Mouse (Mus musculus): Measurements from ENCODE around the gene Il2rb. TPM values are rescaled to one million over a fixed set of nuclear protein-coding genes. Genes with fewer than 3 reads are reported as not detected.

Gene Il2rb
- polyA plus RNA-seq, 1 experiment from 2014 or later: not detected

DNA sequence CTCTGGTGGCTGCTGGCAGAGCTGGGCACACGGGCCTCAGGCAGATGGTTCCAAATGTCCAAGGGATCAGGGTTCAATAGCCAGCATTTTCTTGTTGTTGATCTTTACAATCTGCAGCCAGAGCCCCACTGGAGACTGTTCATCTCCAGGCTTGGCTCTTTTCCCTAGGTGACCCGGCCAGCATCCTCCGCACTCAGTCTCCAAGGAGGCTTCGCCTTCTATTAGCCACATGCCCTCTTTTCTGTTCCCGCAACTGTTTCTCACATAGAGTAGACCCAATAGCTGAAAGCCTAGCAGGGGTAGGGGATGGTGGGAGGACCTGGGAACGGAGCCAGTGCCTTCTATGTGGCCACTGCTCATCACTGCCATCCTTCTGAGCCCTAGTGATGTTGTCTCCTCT, 21.6 kb downstream of the Il2rb start:
- no peaks in the 10 kb centered on the region for H3K27me3 ChIP-seq (ENCODE audit: control insufficient read depth, insufficient read depth, low read length)
- no peak for ATAC-seq (replicated peaks; ENCODE audit: low FRiP score)
- no peaks in the 10 kb centered on the region for H3K9me3 ChIP-seq (ENCODE audit: control insufficient read depth, low read length)
- H3K4me3 ChIP-seq (ENCODE audit: low read depth, low read length): no peak overlapping the region
- H3K36me3 ChIP-seq (ENCODE audit: control insufficient read depth, insufficient read depth, low read length): no peaks in the 10 kb centered on the region
- no peaks in the 10 kb centered on the region for H3K4me1 ChIP-seq (replicated peaks; ENCODE audit: control insufficient read depth, insufficient read depth, low read length)
- H3K9ac ChIP-seq (ENCODE audit: low read length): no peak overlapping the region
- 84% methylated on average over 6 of the region's 6 CpGs for WGBS
- DNase-seq (ENCODE audit: low spot score): no peak
- no peak overlapping the region for H3K4me2 ChIP-seq (ENCODE audit: low read depth, low read length, severe bottlenecking)
- no peak overlapping the region for H3K27ac ChIP-seq (ENCODE audit: low read depth, low read length)

DNA sequence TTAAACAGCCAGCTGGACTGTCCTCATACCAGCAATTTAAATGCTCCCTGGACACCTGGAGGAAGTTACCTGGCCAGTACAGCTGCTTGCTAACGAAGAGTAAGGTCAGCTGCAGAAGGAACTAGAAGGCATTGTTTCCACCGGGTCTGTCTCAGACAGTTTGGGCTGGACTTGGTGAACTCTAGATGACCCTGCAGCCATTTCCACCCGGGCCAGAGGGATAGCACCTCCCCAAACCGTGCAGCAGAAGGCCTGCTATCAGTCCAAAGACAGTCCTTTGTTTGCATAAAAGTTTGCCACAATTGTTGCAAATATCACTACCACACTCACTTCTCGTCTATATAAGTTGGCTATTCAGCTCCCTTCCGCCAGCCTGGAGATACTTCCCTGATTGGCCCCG, 23.2 kb downstream of the Il2rb start:
- Histone ChIP-seq H3K4me2 (ENCODE audit: low read depth, low read length, severe bottlenecking) (no peak overlapping the region), H3K27ac (ENCODE audit: low read depth, low read length) (no peak overlapping the region), H3K27me3 (ENCODE audit: control insufficient read depth, insufficient read depth, low read length) (no peaks in the 10 kb centered on the region), H3K4me1 (replicated peaks; ENCODE audit: control insufficient read depth, insufficient read depth, low read length) (no peaks in the 10 kb centered on the region), H3K36me3 (ENCODE audit: control insufficient read depth, insufficient read depth, low read length) (no peaks in the 10 kb centered on the region), H3K9ac (ENCODE audit: low read length) (no peak overlapping the region), H3K9me3 (ENCODE audit: control insufficient read depth, low read length) (no peaks in the 10 kb centered on the region), H3K4me3 (ENCODE audit: low read depth, low read length) (no peak overlapping the region)
- no peak for ATAC-seq (replicated peaks; ENCODE audit: low FRiP score)
- WGBS: 54% methylated on average over 7 of the region's 7 CpGs
- no peak for DNase-seq (ENCODE audit: low spot score)

DNA sequence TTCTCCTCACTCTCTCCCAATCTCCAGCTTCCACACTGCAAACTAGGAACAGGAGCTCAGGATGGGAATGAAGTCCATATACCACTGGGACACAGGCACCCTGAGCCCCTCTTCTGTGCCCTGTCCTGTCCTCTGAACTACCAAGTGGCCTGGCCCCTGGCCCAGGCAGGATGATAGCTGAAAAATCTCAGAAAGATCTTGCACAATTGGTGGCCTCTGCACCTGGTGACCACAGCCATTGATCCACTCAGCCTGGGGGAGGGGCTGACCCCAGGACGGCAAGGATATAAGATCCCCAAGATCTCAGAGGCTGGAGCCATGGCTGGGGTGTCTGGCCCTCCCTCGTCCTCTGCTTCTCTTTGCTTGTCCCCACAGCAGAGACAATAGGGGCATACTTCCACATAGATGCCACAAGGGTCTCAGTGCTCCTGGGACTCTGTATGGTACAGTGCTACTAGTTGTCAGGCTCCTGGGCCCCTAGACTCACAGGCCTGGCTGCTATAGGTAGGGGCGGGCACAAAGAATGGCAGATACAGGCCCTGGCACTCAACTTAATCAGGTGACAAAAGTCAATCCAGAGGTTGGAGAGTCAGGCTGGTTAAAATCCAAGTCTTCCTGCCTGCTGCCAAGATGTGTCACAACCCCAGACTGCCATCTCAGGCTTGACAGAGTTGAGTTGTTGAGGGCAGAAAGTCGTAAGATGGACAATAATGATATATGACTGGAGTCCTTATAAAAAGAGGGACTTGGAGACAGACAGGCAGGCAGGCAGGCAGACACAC, 24.4 kb downstream of the Il2rb start:
- no peak overlapping the region for H3K4me2 ChIP-seq (ENCODE audit: low read depth, low read length, severe bottlenecking)
- H3K9ac ChIP-seq (ENCODE audit: low read length): no peak overlapping the region
- H3K4me3 ChIP-seq (ENCODE audit: low read depth, low read length): no peak overlapping the region
- no peaks in the 10 kb centered on the region for H3K36me3 ChIP-seq (ENCODE audit: control insufficient read depth, insufficient read depth, low read length)
- no peak for DNase-seq (ENCODE audit: low spot score)
- 70% methylated on average over 4 of the region's 4 CpGs for WGBS
- H3K4me1 ChIP-seq (replicated peaks; ENCODE audit: control insufficient read depth, insufficient read depth, low read length): no peaks in the 10 kb centered on the region
- no peaks in the 10 kb centered on the region for H3K9me3 ChIP-seq (ENCODE audit: control insufficient read depth, low read length)
- H3K27ac ChIP-seq (ENCODE audit: low read depth, low read length): no peak overlapping the region
- no peaks in the 10 kb centered on the region for H3K27me3 ChIP-seq (ENCODE audit: control insufficient read depth, insufficient read depth, low read length)
- ATAC-seq (replicated peaks; ENCODE audit: low FRiP score): no peak

DNA sequence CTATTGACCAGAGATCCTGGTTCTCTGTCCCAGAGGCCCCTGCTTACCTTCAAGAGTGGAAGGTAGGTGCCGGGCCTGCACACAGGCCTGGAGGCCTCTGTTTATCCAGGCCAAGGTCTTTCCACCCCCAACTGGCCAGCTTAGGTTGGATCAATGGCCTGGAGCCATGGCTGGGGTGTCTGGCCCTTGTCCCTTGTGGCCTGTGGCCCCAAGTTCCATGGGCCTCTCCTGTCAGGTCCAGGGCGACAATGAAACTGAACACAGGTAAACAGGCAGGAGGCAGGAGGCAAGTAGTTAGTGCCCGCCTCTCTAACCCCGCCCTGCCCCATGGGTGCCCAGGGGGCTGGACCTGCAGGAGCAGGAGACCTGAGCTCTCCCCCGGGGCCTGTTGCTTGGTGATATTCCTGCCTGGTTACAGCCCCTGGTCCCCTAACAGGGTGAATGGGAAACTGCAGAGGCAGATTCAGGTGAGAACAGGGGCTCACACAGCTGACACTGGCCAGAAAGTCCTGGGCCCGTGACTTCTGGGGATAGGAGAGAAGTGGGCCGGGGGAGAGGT, 26.6 kb downstream of the Il2rb start, which contains the start of gene Tmprss6:
Tmprss6 (minus strand) TSS at position 256 of the 559 bp plus-strand sequence.
- 76% methylated on average over 7 of the region's 7 CpGs for WGBS
- no peak within 1 kb of the TSS for H3K27ac ChIP-seq (ENCODE audit: low read depth, low read length)
- DNase-seq (ENCODE audit: low spot score) (no peak), ATAC-seq (replicated peaks; ENCODE audit: low FRiP score) (no peak)
- no peak within 1 kb of the TSS for H3K4me3 ChIP-seq (ENCODE audit: low read depth, low read length)
- H3K36me3 ChIP-seq (ENCODE audit: control insufficient read depth, insufficient read depth, low read length): no peaks in the 10 kb centered on the region
- H3K9ac ChIP-seq (ENCODE audit: low read length): no peak within 1 kb of the TSS
- no peaks in the 10 kb centered on the region for H3K27me3 ChIP-seq (ENCODE audit: control insufficient read depth, insufficient read depth, low read length)
- H3K9me3 ChIP-seq (ENCODE audit: control insufficient read depth, low read length): no peaks in the 10 kb centered on the region
- no peaks in the 10 kb centered on the region for H3K4me1 ChIP-seq (replicated peaks; ENCODE audit: control insufficient read depth, insufficient read depth, low read length)
- H3K4me2 ChIP-seq (ENCODE audit: low read depth, low read length, severe bottlenecking): no peak within 1 kb of the TSS

DNA sequence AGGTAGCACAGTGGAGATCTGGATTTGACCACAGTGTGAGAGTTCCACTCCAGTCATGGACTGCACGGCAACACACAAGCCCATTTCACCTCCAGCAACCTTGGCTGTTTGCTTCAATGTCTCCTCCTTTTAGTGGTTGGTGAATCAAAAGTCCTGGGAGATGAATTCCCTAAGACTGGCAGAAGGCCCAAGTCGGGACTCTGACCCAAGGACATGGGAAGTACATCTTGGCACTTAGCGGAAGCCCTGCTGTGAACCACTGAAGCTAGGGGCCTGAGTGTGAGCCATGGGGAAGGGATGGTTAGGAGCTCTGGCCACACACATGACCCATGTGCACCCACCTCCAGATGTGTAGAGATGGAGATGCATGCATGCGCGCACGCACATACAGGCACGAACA, 27.5 kb downstream of the Il2rb start:
- no peak overlapping the region for H3K27ac ChIP-seq (ENCODE audit: low read depth, low read length)
- ATAC-seq (replicated peaks; ENCODE audit: low FRiP score) (no peak), DNase-seq (ENCODE audit: low spot score) (no peak)
- WGBS: 93% methylated on average over 7 of the region's 7 CpGs
- no peak overlapping the region for H3K9ac ChIP-seq (ENCODE audit: low read length)
- no peak overlapping the region for H3K4me3 ChIP-seq (ENCODE audit: low read depth, low read length)
- no peaks in the 10 kb centered on the region for H3K27me3 ChIP-seq (ENCODE audit: control insufficient read depth, insufficient read depth, low read length)
- H3K9me3 ChIP-seq (ENCODE audit: control insufficient read depth, low read length): no peaks in the 10 kb centered on the region
- no peak overlapping the region for H3K4me2 ChIP-seq (ENCODE audit: low read depth, low read length, severe bottlenecking)
- no peaks in the 10 kb centered on the region for H3K4me1 ChIP-seq (replicated peaks; ENCODE audit: control insufficient read depth, insufficient read depth, low read length)
- H3K36me3 ChIP-seq (ENCODE audit: control insufficient read depth, insufficient read depth, low read length): no peaks in the 10 kb centered on the region

DNA sequence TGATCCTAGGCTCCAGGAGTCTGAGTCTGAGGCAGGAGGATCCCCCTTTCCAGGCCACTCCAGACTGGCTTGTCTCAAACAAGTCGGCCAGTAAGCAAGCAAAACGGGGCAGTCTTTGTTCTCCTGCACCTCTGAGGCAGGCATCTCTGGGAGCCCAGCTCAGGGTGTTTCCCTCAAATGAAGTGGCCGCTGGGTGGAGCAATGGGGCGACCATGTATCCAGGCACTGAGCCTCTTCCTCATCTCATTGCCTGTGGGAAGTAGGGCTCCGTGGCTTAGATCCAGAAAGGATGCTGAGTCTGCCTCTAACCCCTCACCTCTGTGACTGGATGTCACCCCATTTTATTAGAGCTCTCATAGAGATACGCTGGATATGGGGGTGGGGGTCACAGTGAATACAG, 28.3 kb downstream of the Il2rb start:
- no peak overlapping the region for H3K9ac ChIP-seq (ENCODE audit: low read length)
- DNase-seq (ENCODE audit: low spot score) (no peak), ATAC-seq (replicated peaks; ENCODE audit: low FRiP score) (no peak)
- H3K27ac ChIP-seq (ENCODE audit: low read depth, low read length): no peak overlapping the region
- no peak overlapping the region for H3K4me2 ChIP-seq (ENCODE audit: low read depth, low read length, severe bottlenecking)
- H3K9me3 ChIP-seq (ENCODE audit: control insufficient read depth, low read length): no peaks in the 10 kb centered on the region
- H3K27me3 ChIP-seq (ENCODE audit: control insufficient read depth, insufficient read depth, low read length): no peaks in the 10 kb centered on the region
- H3K36me3 ChIP-seq (ENCODE audit: control insufficient read depth, insufficient read depth, low read length): no peaks in the 10 kb centered on the region
- H3K4me1 ChIP-seq (replicated peaks; ENCODE audit: control insufficient read depth, insufficient read depth, low read length): no peaks in the 10 kb centered on the region
- WGBS: 36% methylated on average over 6 of the region's 6 CpGs
- H3K4me3 ChIP-seq (ENCODE audit: low read depth, low read length): no peak overlapping the region

DNA sequence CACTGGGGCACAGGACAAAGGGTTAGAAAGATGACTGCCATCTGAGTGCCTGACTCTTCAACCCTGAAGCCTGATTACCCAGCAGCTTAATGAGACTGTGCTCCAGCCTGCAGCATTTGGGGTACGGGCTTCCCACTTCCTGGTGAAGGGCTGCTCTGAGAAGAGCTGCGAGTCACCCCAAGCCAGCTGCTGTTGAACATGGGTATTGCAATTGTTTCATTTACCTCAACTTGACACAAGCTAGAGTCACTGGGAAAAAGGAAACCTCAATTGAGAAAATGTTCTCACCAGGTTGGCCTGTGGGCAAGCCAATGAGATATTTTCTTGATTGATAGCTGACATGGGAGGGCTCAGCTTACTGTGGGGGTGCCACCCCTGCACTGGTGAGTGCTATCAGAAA, 32.1 kb downstream of the Il2rb start:
- ATAC-seq (replicated peaks; ENCODE audit: low FRiP score) (no peak), DNase-seq (ENCODE audit: low spot score) (no peak)
- H3K36me3 ChIP-seq (ENCODE audit: control insufficient read depth, insufficient read depth, low read length): no peaks in the 10 kb centered on the region
- no peaks in the 10 kb centered on the region for H3K4me1 ChIP-seq (replicated peaks; ENCODE audit: control insufficient read depth, insufficient read depth, low read length)
- WGBS: 83% methylated on average over 2 of the region's 2 CpGs
- H3K4me2 ChIP-seq (ENCODE audit: low read depth, low read length, severe bottlenecking): no peak overlapping the region
- no peaks in the 10 kb centered on the region for H3K9me3 ChIP-seq (ENCODE audit: control insufficient read depth, low read length)
- no peak overlapping the region for H3K9ac ChIP-seq (ENCODE audit: low read length)
- no peaks in the 10 kb centered on the region for H3K27me3 ChIP-seq (ENCODE audit: control insufficient read depth, insufficient read depth, low read length)
- no peak overlapping the region for H3K27ac ChIP-seq (ENCODE audit: low read depth, low read length)
- no peak overlapping the region for H3K4me3 ChIP-seq (ENCODE audit: low read depth, low read length)

DNA sequence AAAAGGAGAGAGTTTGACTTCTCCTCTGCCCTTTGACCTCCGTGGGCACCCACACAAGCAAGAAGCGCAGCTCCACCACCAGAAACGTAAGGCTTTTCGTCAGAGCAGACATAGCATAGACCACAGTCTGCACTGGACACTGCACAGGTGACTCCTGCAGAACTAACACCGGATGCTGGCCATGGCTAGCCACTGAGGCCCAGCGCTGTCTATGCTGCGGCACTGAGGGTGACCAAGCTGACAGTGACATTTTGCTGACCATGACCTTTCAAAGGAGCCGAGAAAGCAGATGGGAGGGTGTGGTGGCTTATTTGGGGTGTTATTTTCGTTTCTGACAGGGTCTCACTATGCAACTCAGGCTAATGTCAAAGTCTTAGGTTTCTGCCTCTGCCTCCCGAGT, 37.9 kb downstream of the Il2rb start:
- ATAC-seq (replicated peaks; ENCODE audit: low FRiP score) (no peak), DNase-seq (ENCODE audit: low spot score) (no peak)
- H3K4me1 ChIP-seq (replicated peaks; ENCODE audit: control insufficient read depth, insufficient read depth, low read length): no peaks in the 10 kb centered on the region
- no peaks in the 10 kb centered on the region for H3K27me3 ChIP-seq (ENCODE audit: control insufficient read depth, insufficient read depth, low read length)
- no peak overlapping the region for H3K9ac ChIP-seq (ENCODE audit: low read length)
- no peaks in the 10 kb centered on the region for H3K36me3 ChIP-seq (ENCODE audit: control insufficient read depth, insufficient read depth, low read length)
- no peak overlapping the region for H3K4me3 ChIP-seq (ENCODE audit: low read depth, low read length)
- H3K4me2 ChIP-seq (ENCODE audit: low read depth, low read length, severe bottlenecking): no peak overlapping the region
- no peak overlapping the region for H3K27ac ChIP-seq (ENCODE audit: low read depth, low read length)
- 81% methylated on average over 10 of the region's 10 CpGs for WGBS
- H3K9me3 ChIP-seq (ENCODE audit: control insufficient read depth, low read length): no peaks in the 10 kb centered on the region

DNA sequence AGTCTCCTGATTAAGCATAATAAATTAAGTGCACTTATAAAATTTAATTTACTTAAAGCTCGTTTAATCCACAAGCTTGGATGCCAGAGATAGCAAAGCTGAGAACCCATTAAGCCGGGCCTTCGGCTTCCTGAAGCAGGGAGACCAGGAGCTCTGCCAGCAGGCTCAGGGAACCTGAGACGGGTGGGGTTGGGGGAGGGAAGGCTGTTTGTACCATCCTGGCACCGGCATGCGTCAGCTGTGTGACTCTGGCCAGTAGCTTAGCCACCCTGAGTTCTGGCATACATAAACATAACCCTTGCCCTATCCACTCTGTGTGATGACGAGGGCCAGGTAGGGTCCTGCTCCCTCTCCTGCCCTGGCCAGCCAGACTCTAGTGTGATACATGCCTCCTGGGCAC, 39.0 kb downstream of the Il2rb start:
- no peak for DNase-seq (ENCODE audit: low spot score)
- ATAC-seq (replicated peaks; ENCODE audit: low FRiP score): no peak
- no peaks in the 10 kb centered on the region for H3K9me3 ChIP-seq (ENCODE audit: control insufficient read depth, low read length)
- H3K4me1 ChIP-seq (replicated peaks; ENCODE audit: control insufficient read depth, insufficient read depth, low read length): no peaks in the 10 kb centered on the region
- H3K4me2 ChIP-seq (ENCODE audit: low read depth, low read length, severe bottlenecking): no peak overlapping the region
- no peaks in the 10 kb centered on the region for H3K36me3 ChIP-seq (ENCODE audit: control insufficient read depth, insufficient read depth, low read length)
- H3K9ac ChIP-seq (ENCODE audit: low read length): no peak overlapping the region
- no peaks in the 10 kb centered on the region for H3K27me3 ChIP-seq (ENCODE audit: control insufficient read depth, insufficient read depth, low read length)
- H3K4me3 ChIP-seq (ENCODE audit: low read depth, low read length): no peak overlapping the region
- 59% methylated on average over 7 of the region's 7 CpGs for WGBS
- no peak overlapping the region for H3K27ac ChIP-seq (ENCODE audit: low read depth, low read length)

All from forebrain, embryonic 11.5 days (tissue).